Mouse (Mus musculus) MEL (cell line): ENCODE measurements at regions not wholly inside any gene's neighbourhood (a gene's known extent, or its start where the extent isn't known, plus 50 kb on each side); places are given as distances from the start of the nearest gene placed in this dataset.

Experiments used
- CTCF ChIP-seq, 3 experiments: IDR thresholded peaks in 2 of 3; conservative IDR thresholded peaks in 1 of 3; 2 replicates each; pipeline ENCODE4 v1.5.1; 2011 to 2012; ENCODE audit warnings: low read length in 3 of 3, low read depth in 2 of 3, mild to moderate bottlenecking in 2 of 3, improper control_type of control experiment in 1 of 3, inconsistent platforms in 1 of 3, mixed read lengths in 1 of 3, moderate library complexity in 1 of 3; ENCODE audit not compliant: control insufficient read depth in 1 of 3, insufficient read depth in 1 of 3, poor library complexity in 1 of 3, severe bottlenecking in 1 of 3
- ELF1 ChIP-seq: IDR thresholded peaks from 2 replicates; pipeline ENCODE4 v1.6.1; 2014; ENCODE audit warnings: low read depth, mild to moderate bottlenecking, inconsistent platforms, low read length, improper control_type of control experiment, moderate library complexity
- KAT2A ChIP-seq: conservative IDR thresholded peaks from 2 replicates; pipeline ENCODE4 v1.6.1; 2012; ENCODE audit warnings: low read depth, low read length, improper control_type of control experiment, inconsistent platforms
- MAFK ChIP-seq: IDR thresholded peaks from 2 replicates; pipeline ENCODE4 v1.6.1; 2011; ENCODE audit warnings: low read depth, mild to moderate bottlenecking, low read length, improper control_type of control experiment, borderline replicate concordance
- MAZ ChIP-seq: IDR thresholded peaks from 2 replicates; pipeline ENCODE4 v1.6.1; 2012; ENCODE audit warnings: low read depth, mild to moderate bottlenecking, inconsistent platforms, low read length, improper control_type of control experiment
- MYC ChIP-seq: IDR thresholded peaks from 2 replicates; pipeline ENCODE4 v1.6.1; 2011; ENCODE audit warnings: low read depth, mild to moderate bottlenecking, low read length, improper control_type of control experiment, moderate library complexity
- POLR2A ChIP-seq, 2 experiments: IDR thresholded peaks; 2 replicates each; pipeline ENCODE4 v1.6.1; 2011 to 2012; ENCODE audit warnings: low read length in 2 of 2, mild to moderate bottlenecking in 2 of 2, control low read depth in 1 of 2, improper control_type of control experiment in 1 of 2, low read depth in 1 of 2, moderate library complexity in 1 of 2; ENCODE audit not compliant: control insufficient read depth in 1 of 2, insufficient read depth in 1 of 2, poor library complexity in 1 of 2
- SMC3 ChIP-seq: IDR thresholded peaks from 2 replicates; pipeline ENCODE4 v1.6.1; 2011; ENCODE audit warnings: low read depth, low read length, improper control_type of control experiment
- USF1 ChIP-seq: IDR thresholded peaks from 2 replicates; pipeline ENCODE4 v1.6.1; 2014; ENCODE audit warnings: low read depth, mild to moderate bottlenecking, inconsistent platforms, low read length, improper control_type of control experiment, moderate library complexity
- ZMIZ1 ChIP-seq: IDR thresholded peaks from 2 replicates; pipeline ENCODE4 v1.6.1; 2012; ENCODE audit warnings: low read depth, mild to moderate bottlenecking, inconsistent platforms, low read length, improper control_type of control experiment, moderate library complexity

- TF ChIP-seq CTCF (IDR thresholded peaks at IDR 0.05 in 2 of 3, conservative IDR thresholded peaks at IDR 0.05 in 1 of 3; ENCODE audit: control insufficient read depth in 1 of 3, insufficient read depth in 1 of 3, low read depth in 2 of 3, low read length in 3 of 3, poor library complexity in 1 of 3, severe bottlenecking in 1 of 3) (no peak), ZMIZ1 (no peak), POLR2A (IDR thresholded peaks at IDR 0.05; ENCODE audit: control insufficient read depth in 1 of 2, insufficient read depth in 1 of 2, low read depth in 1 of 2, low read length in 2 of 2, poor library complexity in 1 of 2) (no peak), MYC (no peak), MAZ (no peak), KAT2A (no peak), SMC3 (no peak), USF1 (no peak), ELF1 (no peak), MAFK (no peak)
Measured at GRCm38 (mm10) chr7:36469386-36469785, 228.5 kb upstream of the Tshz3 start.
